Mouse (Mus musculus): ENCODE results near the gene Sult2a3.
"Not testable (repeated sequence)": the region's sequence is repeated elsewhere in the genome, so short reads cannot be mapped to it uniquely, and the experiment has no call there.

Gene Sult2a3

GRCm38 (mm10) chr7:14122944-14123343, at the start of gene Sult2a3:
Gene Sult2a3 (minus strand): TSS chr7:14123044.
- CTCF ChIA-PET: no interaction called here

- CTCF ChIA-PET: no interaction called here
These were observed 2.4 kb downstream of the Sult2a3 start for GRCm38 (mm10) chr7:14120436-14120835.

GRCm38 (mm10) chr7:14119865-14120264, 3.0 kb downstream of the Sult2a3 start:
- CTCF ChIA-PET: not testable (repeated sequence)

- CTCF ChIA-PET: no interaction called here
These were observed 6.1 kb downstream of the Sult2a3 start for GRCm38 (mm10) chr7:14116761-14117160.

GRCm38 (mm10) chr7:14114471-14114870, 8.4 kb downstream of the Sult2a3 start:
- CTCF ChIA-PET: not testable (repeated sequence)

- CTCF ChIA-PET: not testable (repeated sequence)
These were observed 75.0 kb downstream of the Sult2a3 start for GRCm38 (mm10) chr7:14047821-14048220.

GRCm38 (mm10) chr7:14030831-14031230, 92.0 kb downstream of the Sult2a3 start:
- CTCF ChIA-PET: not testable (repeated sequence)
